Mouse (Mus musculus): ENCODE data around the gene Clstn2.

GRCm38 (mm10) chr9:97501416-97501815, 531.6 kb downstream of the Clstn2 start:
- TF ChIP-seq POLR2A (IDR thresholded peaks at IDR 0.05; ENCODE audit: extremely low read depth, insufficient read depth, low read length) (no peak), CTCF (IDR thresholded peaks at IDR 0.05; ENCODE audit: low read depth, low read length) (no peak)

All from liver, adult 2 months (tissue).